Mouse (Mus musculus) liver, adult 2 months (tissue): ENCODE data around the gene Fam78b. TPM values are rescaled to one million over a fixed set of nuclear protein-coding genes. Genes with fewer than 3 reads are reported as not detected.

Source experiments
- DNase-seq: peaks from one replicate; pipeline ENCODE4 v3.0.0-alpha.2; 2011; ENCODE audit warnings: low read depth, low spot score; ENCODE audit errors: extremely low read depth
- H3K27ac ChIP-seq: fragments of 200-500 bp; replicated peaks from 2 replicates; pipeline ENCODE4 v1.5.1; 2012; ENCODE audit warnings: low read depth, mild to moderate bottlenecking, control low read depth, inconsistent platforms, low read length; ENCODE audit not compliant: insufficient read depth
- H3K27me3 ChIP-seq: fragments of 200-500 bp; 2 replicates; pipeline ENCODE4 v1.6.1; 2012; ENCODE audit warnings: mild to moderate bottlenecking, moderate library complexity, low read length, inconsistent platforms; ENCODE audit not compliant: control insufficient read depth, insufficient read depth
- H3K36me3 ChIP-seq: fragments of 200-500 bp; 2 replicates; pipeline ENCODE4 v1.6.1; 2012; ENCODE audit warnings: low read length, inconsistent platforms; ENCODE audit not compliant: control insufficient read depth, insufficient read depth
- H3K4me1 ChIP-seq: fragments of 200-500 bp; 2 replicates; pipeline ENCODE4 v1.6.1; 2011; ENCODE audit warnings: low read length; ENCODE audit not compliant: control insufficient read depth, insufficient read depth
- H3K4me3 ChIP-seq: fragments of 200-500 bp; 2 replicates; pipeline ENCODE4 v1.5.1; 2011; ENCODE audit warnings: low read depth, mild to moderate bottlenecking, control low read depth, low read length, moderate library complexity; ENCODE audit not compliant: insufficient read depth
- H3K79me2 ChIP-seq: fragments of 200-500 bp; 2 replicates; pipeline ENCODE4 v1.6.1; 2012; ENCODE audit warnings: inconsistent platforms, mild to moderate bottlenecking, low read length, moderate library complexity; ENCODE audit not compliant: control insufficient read depth, insufficient read depth
- H3K9ac ChIP-seq: fragments of 200-500 bp; 2 replicates; pipeline ENCODE4 v1.6.1; 2012; ENCODE audit warnings: low read depth, mild to moderate bottlenecking, control low read depth, inconsistent platforms, low read length
- CTCF ChIP-seq: fragments of 200-500 bp; IDR thresholded peaks from 2 replicates; pipeline ENCODE4 v1.5.1; 2011; ENCODE audit warnings: low read depth, low read length, control low read depth
- POLR2A ChIP-seq: fragments of 200-500 bp; IDR thresholded peaks from 2 replicates; pipeline ENCODE4 v1.6.1; 2011; ENCODE audit warnings: low read length, control low read depth; ENCODE audit not compliant: insufficient read depth; ENCODE audit errors: extremely low read depth
- WGBS: fragments of 180-500 bp; shearing (Covaris S2); methylation state at CpG from one replicate; pipeline ENCODE4 v1.1.7; 2018; 5-methylcytosine and 5-hydroxymethylcytosine counted together
- polyA plus RNA-seq: library from polyadenylated mRNA; depleted of rRNA; stranded (reverse); fragments of >200 nt; gene quantifications from 2 replicates; pipeline ENCODE4 v1.2.3, GENCODE M21; 2012
- total RNA-seq: library from RNA; depleted of rRNA; stranded (reverse); fragments of >200 nt; gene quantifications from 2 replicates; pipeline ENCODE4 v1.2.3, GENCODE M21; 2014

Gene Fam78b
- total and polyA plus RNA-seq, 2 experiments = 0.09 to 0.16 TPM

GRCm38 (mm10) chr1:167085461-167085860 lies 84.2 kb downstream of the Fam78b start:
- Histone ChIP-seq H3K9ac (no peak overlapping the region), H3K27me3 (no peaks in the 10 kb centered on the region), H3K27ac (no peak overlapping the region), H3K79me2 (no peaks in the 10 kb centered on the region), H3K4me1 (no peaks in the 10 kb centered on the region), H3K4me3 (no peak overlapping the region), H3K36me3 (no peaks in the 10 kb centered on the region)
- no peak for TF ChIP-seq POLR2A
- TF ChIP-seq CTCF = no peak
- WGBS = 82% methylated on average over 4 of the region's 4 CpGs
- no peak for DNase-seq

DNA sequence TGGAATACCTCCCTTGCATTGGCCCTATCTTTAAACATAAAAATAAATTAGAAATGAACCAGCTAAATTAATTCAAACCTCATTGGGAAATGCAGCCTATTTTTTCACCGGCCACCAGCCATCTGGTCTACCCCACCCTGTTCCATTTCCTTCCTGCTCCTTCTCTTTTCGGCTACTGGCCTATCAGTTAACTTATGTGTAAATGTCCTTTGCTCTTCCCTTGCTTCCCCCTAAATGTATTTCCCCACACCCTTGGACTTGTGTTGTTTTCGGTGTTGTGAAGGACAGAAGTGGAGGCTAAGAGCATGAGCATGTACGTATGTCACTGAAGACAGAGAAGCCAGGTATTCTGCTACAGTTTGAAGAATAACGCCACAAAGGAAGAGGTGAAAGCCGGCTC lies 89.2 kb downstream of the Fam78b start:
- TF ChIP-seq CTCF = no peak
- TF ChIP-seq POLR2A = no peak
- Histone ChIP-seq H3K27me3 (no peaks in the 10 kb centered on the region), H3K27ac (no peak overlapping the region), H3K4me1 (no peaks in the 10 kb centered on the region), H3K4me3 (no peak overlapping the region), H3K79me2 (no peaks in the 10 kb centered on the region), H3K36me3 (no peaks in the 10 kb centered on the region), H3K9ac (no peak overlapping the region)
- 84% methylated on average over 6 of the region's 6 CpGs for WGBS
- no peak for DNase-seq

DNA sequence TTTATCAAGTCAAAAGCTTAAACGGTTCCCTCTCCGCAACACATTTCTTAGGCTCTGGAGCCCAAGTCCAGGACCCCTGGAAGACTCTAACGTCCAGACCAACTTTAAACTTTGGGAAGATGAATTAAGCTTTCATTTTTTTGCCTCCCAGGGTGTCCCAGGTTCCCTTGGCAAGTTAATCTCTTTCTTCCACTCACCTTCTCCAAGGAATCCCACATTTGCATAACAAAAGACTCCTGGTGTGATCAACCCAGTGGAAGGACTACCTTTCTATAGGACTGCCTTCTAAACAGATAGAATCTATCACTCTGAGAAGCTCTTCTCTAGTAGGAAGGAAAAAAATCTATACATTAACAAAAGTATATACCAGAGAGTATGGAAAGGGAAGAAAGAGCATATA lies 92.3 kb downstream of the Fam78b start:
- 55% methylated on average over 3 of the region's 3 CpGs for WGBS
- TF ChIP-seq POLR2A (no peak), CTCF (no peak)

GRCm38 (mm10) chr1:167094589-167095148 lies 93.5 kb downstream of the Fam78b start:
- no peak overlapping the region for H3K4me3 ChIP-seq
- H3K9ac ChIP-seq = no peak overlapping the region
- no peak overlapping the region for H3K27ac ChIP-seq
- WGBS = 81% methylated on average over 10 of the region's 10 CpGs
- DNase-seq = no peak
- H3K27me3 ChIP-seq = no peaks in the 10 kb centered on the region
- no peaks in the 10 kb centered on the region for H3K79me2 ChIP-seq
- no peaks in the 10 kb centered on the region for H3K36me3 ChIP-seq
- TF ChIP-seq POLR2A (no peak), CTCF (no peak)
- H3K4me1 ChIP-seq = no peaks in the 10 kb centered on the region

More for the DNA sequence above, 92.3 kb downstream of the Fam78b start:
- Histone ChIP-seq H3K36me3 (no peaks in the 10 kb centered on the region), H3K27ac (no peak overlapping the region), H3K27me3 (no peaks in the 10 kb centered on the region), H3K79me2 (no peaks in the 10 kb centered on the region), H3K9ac (no peak overlapping the region), H3K4me3 (no peak overlapping the region), H3K4me1 (no peaks in the 10 kb centered on the region)
- no peak for DNase-seq

DNA sequence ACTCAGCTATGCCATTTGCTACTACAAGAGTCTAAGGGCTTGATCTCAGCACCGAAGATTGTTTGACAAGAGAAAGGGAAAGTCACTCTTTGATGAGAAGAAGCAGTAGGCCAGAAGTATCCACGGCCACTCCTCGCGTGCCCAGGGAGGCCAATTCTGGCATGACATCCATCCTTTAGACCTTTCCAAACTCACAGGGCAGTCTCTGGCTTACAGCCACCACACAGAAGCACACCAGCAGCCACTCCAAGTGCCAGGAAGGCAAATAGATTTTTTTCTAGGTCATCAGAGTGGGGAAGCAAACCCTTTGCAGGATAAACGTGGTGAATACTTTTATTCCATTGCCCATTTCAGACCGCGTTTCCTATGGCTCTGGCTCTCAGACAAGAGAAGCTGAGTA lies 97.5 kb downstream of the Fam78b start:
- H3K4me3 ChIP-seq = no peak overlapping the region
- H3K36me3 ChIP-seq = no peaks in the 10 kb centered on the region
- no peak overlapping the region for H3K9ac ChIP-seq
- H3K4me1 ChIP-seq = no peaks in the 10 kb centered on the region
- 79% methylated on average over 7 of the region's 7 CpGs for WGBS
- TF ChIP-seq POLR2A (no peak), CTCF (no peak)
- H3K79me2 ChIP-seq = no peaks in the 10 kb centered on the region
- no peaks in the 10 kb centered on the region for H3K27me3 ChIP-seq
- no peak overlapping the region for H3K27ac ChIP-seq
- no peak for DNase-seq

DNA sequence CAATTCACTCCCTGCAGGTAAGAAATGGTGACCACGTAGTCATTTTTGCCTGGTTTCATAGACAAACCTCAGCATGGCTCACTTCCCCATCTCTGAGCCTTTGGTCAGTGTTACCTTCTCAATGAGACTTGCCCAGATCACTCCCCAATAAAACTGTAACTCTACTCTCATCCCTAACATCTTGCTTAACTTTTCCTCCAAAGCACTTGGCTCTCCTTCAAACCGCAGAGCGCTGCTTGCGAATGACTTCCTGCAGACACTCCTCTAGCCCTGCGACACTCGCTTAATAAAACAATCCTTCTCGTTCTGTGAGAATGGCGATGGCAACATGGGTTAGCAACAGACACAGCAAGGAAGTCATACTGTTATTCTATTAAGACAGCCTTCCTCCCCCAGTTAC lies 100.8 kb downstream of the Fam78b start:
- DNase-seq = no peak
- Histone ChIP-seq H3K9ac (no peak overlapping the region), H3K27me3 (no peaks in the 10 kb centered on the region), H3K79me2 (no peaks in the 10 kb centered on the region), H3K4me1 (no peaks in the 10 kb centered on the region), H3K4me3 (no peak overlapping the region), H3K27ac (no peak overlapping the region), H3K36me3 (no peaks in the 10 kb centered on the region)
- no peak for TF ChIP-seq POLR2A
- TF ChIP-seq CTCF = no peak
- WGBS = 78% methylated on average over 8 of the region's 8 CpGs
